Mouse (Mus musculus) lung, postnatal 36 days (tissue): ENCODE results near the gene Lhx6.

Experiments used
- DNase-seq: peaks from one replicate; pipeline ENCODE4 v3.0.0; 2022; ENCODE audit warnings: mixed read lengths

Lhx6 gene

GRCm38 (mm10) chr2:36092748-36093147 is 12.5 kb downstream of the Lhx6 start:
- DNase-seq = no peak

- peak; percentile 57 for DNase-seq
These were observed 14.1 kb downstream of the Lhx6 start for GRCm38 (mm10) chr2:36090853-36091741.

GRCm38 (mm10) chr2:36089190-36089589 is 16.0 kb downstream of the Lhx6 start:
- no peak for DNase-seq

- no peak for DNase-seq
These were observed 20.2 kb downstream of the Lhx6 start for GRCm38 (mm10) chr2:36085041-36085440.

- no peak for DNase-seq
These were observed 22.2 kb downstream of the Lhx6 start for GRCm38 (mm10) chr2:36082802-36083580.

- DNase-seq = no peak
These were observed 23.8 kb downstream of the Lhx6 start for GRCm38 (mm10) chr2:36081446-36081845.

GRCm38 (mm10) chr2:36077160-36077761 is 27.9 kb downstream of the Lhx6 start:
- DNase-seq = no peak

GRCm38 (mm10) chr2:36075210-36075609 is 30.0 kb downstream of the Lhx6 start:
- no peak for DNase-seq

GRCm38 (mm10) chr2:36073781-36074180 is 31.4 kb downstream of the Lhx6 start:
- no peak for DNase-seq

- no peak for DNase-seq
These were observed 33.4 kb downstream of the Lhx6 start for GRCm38 (mm10) chr2:36071660-36072305.

GRCm38 (mm10) chr2:36067132-36067531 is 38.1 kb downstream of the Lhx6 start:
- DNase-seq = no peak

- no peak for DNase-seq
These were observed 43.8 kb downstream of the Lhx6 start for GRCm38 (mm10) chr2:36061409-36061808.

- DNase-seq = no peak
These were observed 49.0 kb downstream of the Lhx6 start for GRCm38 (mm10) chr2:36056248-36056647.

GRCm38 (mm10) chr2:36053249-36053648 is 52.0 kb downstream of the Lhx6 start:
- no peak for DNase-seq

GRCm38 (mm10) chr2:36049567-36049954 is 55.6 kb downstream of the Lhx6 start:
- DNase-seq = no peak

GRCm38 (mm10) chr2:36048748-36049566 is 56.3 kb downstream of the Lhx6 start, which contains the start of the genes Ndufa8 and Morn5:
Ndufa8 (minus strand) TSS chr2:36049406.
Morn5 (plus strand) TSS chr2:36049458.
- DNase-seq = peak; percentile 98

GRCm38 (mm10) chr2:36048164-36048563 is 57.0 kb downstream of the Lhx6 start:
- DNase-seq = no peak

- no peak for DNase-seq
These were observed 64.3 kb downstream of the Lhx6 start for GRCm38 (mm10) chr2:36040872-36041271.

GRCm38 (mm10) chr2:36039297-36039985 is 65.8 kb downstream of the Lhx6 start:
- no peak for DNase-seq

GRCm38 (mm10) chr2:36035413-36036081 is 69.7 kb downstream of the Lhx6 start:
- no peak for DNase-seq

GRCm38 (mm10) chr2:36034898-36035297 is 70.3 kb downstream of the Lhx6 start:
- DNase-seq = no peak
